Mouse (Mus musculus): ENCODE data around the gene Vmn1r169. TPM values are rescaled to one million over a fixed set of nuclear protein-coding genes. Genes with fewer than 3 reads are reported as not detected.
"Not testable (repeated sequence)": the region's sequence is repeated elsewhere in the genome, so short reads cannot be mapped to it uniquely, and the experiment has no call there.

Gene Vmn1r169
- not detected in 2 replicates for polyA plus RNA-seq (2014; fragmentation: Nextera tagmentation; extraction: Ambion mirVana)

GRCm38 (mm10) chr7:23575226-23575625, at the start of gene Vmn1r169:
Gene Vmn1r169, plus strand, starts transcription at chr7:23575526.
- not testable (repeated sequence) for H3K9me3 ChIP-seq (ENCODE audit: control insufficient read depth, low read length)

GRCm38 (mm10) chr7:23539432-23539831, 35.9 kb upstream of the Vmn1r169 start, which contains the start of gene Vmn1r168:
Gene Vmn1r168, plus strand, starts transcription at chr7:23539732.
- H3K27ac ChIP-seq (ENCODE audit: low read depth, low read length): not testable (repeated sequence)
- no CpG with 5 or more reads among the region's 1 CpGs for WGBS

More at GRCm38 (mm10) chr7:23575226-23575625, at the start of gene Vmn1r169:
- 59% methylated on average over 1 of the region's 2 CpGs for WGBS
- not testable (repeated sequence) for H3K9ac ChIP-seq (ENCODE audit: low read depth, low read length); H3K4me2 ChIP-seq; ATAC-seq (replicated peaks; ENCODE audit: low FRiP score); H3K27me3 ChIP-seq (replicated peaks; ENCODE audit: control insufficient read depth, insufficient read depth, low read length); H3K36me3 ChIP-seq (ENCODE audit: control insufficient read depth, insufficient read depth, low read length); H3K4me3 ChIP-seq (ENCODE audit: low read depth, low read length); H3K4me1 ChIP-seq (replicated peaks; ENCODE audit: control insufficient read depth, insufficient read depth, low read length); H3K27ac ChIP-seq (ENCODE audit: low read depth, low read length); DNase-seq (ENCODE audit: low spot score)

GRCm38 (mm10) chr7:23605875-23606274, 30.5 kb downstream of the Vmn1r169 start, which contains the start of gene Vmn1r170:
Gene Vmn1r170, plus strand, starts transcription at chr7:23606175.
- not testable (repeated sequence) for DNase-seq (ENCODE audit: low spot score)

More at GRCm38 (mm10) chr7:23539432-23539831, 35.9 kb upstream of the Vmn1r169 start, which contains the start of gene Vmn1r168:
- not testable (repeated sequence) for H3K36me3 ChIP-seq (ENCODE audit: control insufficient read depth, insufficient read depth, low read length); DNase-seq (ENCODE audit: low spot score); H3K4me2 ChIP-seq; H3K9me3 ChIP-seq (ENCODE audit: control insufficient read depth, low read length); H3K9ac ChIP-seq (ENCODE audit: low read depth, low read length); H3K4me3 ChIP-seq (ENCODE audit: low read depth, low read length); H3K4me1 ChIP-seq (replicated peaks; ENCODE audit: control insufficient read depth, insufficient read depth, low read length); H3K27me3 ChIP-seq (replicated peaks; ENCODE audit: control insufficient read depth, insufficient read depth, low read length); ATAC-seq (replicated peaks; ENCODE audit: low FRiP score)

More at GRCm38 (mm10) chr7:23605875-23606274, 30.5 kb downstream of the Vmn1r169 start, which contains the start of gene Vmn1r170:
- H3K27ac ChIP-seq (ENCODE audit: low read depth, low read length); H3K36me3 ChIP-seq (ENCODE audit: control insufficient read depth, insufficient read depth, low read length); H3K9me3 ChIP-seq (ENCODE audit: control insufficient read depth, low read length); H3K4me3 ChIP-seq (ENCODE audit: low read depth, low read length); ATAC-seq (replicated peaks; ENCODE audit: low FRiP score); H3K4me2 ChIP-seq; H3K27me3 ChIP-seq (replicated peaks; ENCODE audit: control insufficient read depth, insufficient read depth, low read length); H3K9ac ChIP-seq (ENCODE audit: low read depth, low read length); H3K4me1 ChIP-seq (replicated peaks; ENCODE audit: control insufficient read depth, insufficient read depth, low read length): not testable (repeated sequence)
- 15% methylated on average over 1 of the region's 1 CpGs for WGBS

Other genes starting within 250 kb of the Vmn1r169 start
- gene Nlrp5, start 189.6 kb upstream of the Vmn1r169 start, polyA plus RNA-seq (2014; fragmentation: Nextera tagmentation; extraction: Ambion mirVana): not detected in 2 replicates
- gene Vmn1r167, start 68.3 kb upstream of the Vmn1r169 start, polyA plus RNA-seq (2014; fragmentation: Nextera tagmentation; extraction: Ambion mirVana): not detected in 2 replicates
- gene Vmn1r168, start 35.8 kb upstream of the Vmn1r169 start, polyA plus RNA-seq (2014; fragmentation: Nextera tagmentation; extraction: Ambion mirVana): not detected in 2 replicates
- gene Vmn1r170, start 30.6 kb downstream of the Vmn1r169 start, polyA plus RNA-seq (2014; fragmentation: Nextera tagmentation; extraction: Ambion mirVana): not detected in 2 replicates
- not detected in 2 replicates for gene Vmn1r171, start 55.2 kb downstream of the Vmn1r169 start, polyA plus RNA-seq (2014; fragmentation: Nextera tagmentation; extraction: Ambion mirVana)
- not detected in 2 replicates for gene Vmn1r172, start 82.8 kb downstream of the Vmn1r169 start, polyA plus RNA-seq (2014; fragmentation: Nextera tagmentation; extraction: Ambion mirVana)
- not detected in 2 replicates for gene Vmn1r173, start 125.2 kb downstream of the Vmn1r169 start, polyA plus RNA-seq (2014; fragmentation: Nextera tagmentation; extraction: Ambion mirVana)
- gene Vmn1r174, start 176.7 kb downstream of the Vmn1r169 start, polyA plus RNA-seq (2014; fragmentation: Nextera tagmentation; extraction: Ambion mirVana): not detected in 2 replicates
- not detected in 2 replicates for gene Vmn1r175, start 235.1 kb downstream of the Vmn1r169 start, polyA plus RNA-seq (2014; fragmentation: Nextera tagmentation; extraction: Ambion mirVana)

All from liver, embryonic 11.5 days (tissue).